Mouse (Mus musculus) liver, postnatal 0 days (tissue): ENCODE results near the gene Ino80.

Experiments
- CTCF ChIP-seq: sonication (generic); IDR thresholded peaks from 2 replicates; pipeline ENCODE4 v1.5.1; 2016; ENCODE audit warnings: antibody characterized with exemption, low read depth
- EP300 ChIP-seq: IDR thresholded peaks from 2 replicates; pipeline ENCODE4 v1.6.1; 2016; ENCODE audit warnings: antibody characterized with exemption, low read depth, mild to moderate bottlenecking

- TF ChIP-seq CTCF: no peak
- TF ChIP-seq EP300: no peak
Measured at GRCm38 (mm10) chr2:119328546-119328945, 148.9 kb downstream of the Ino80 start.
